Mouse (Mus musculus) thymus, adult 2 months (tissue): ENCODE results near the gene Fgfr2. TPM values are rescaled to one million over a fixed set of nuclear protein-coding genes. Genes with fewer than 3 reads are reported as not detected.

Experiments used
- DNase-seq: peaks from one replicate; pipeline ENCODE4 v3.0.0; 2021
- H3K27ac ChIP-seq: fragments of 200-500 bp; 2 replicates; pipeline ENCODE4 v1.5.1; 2012; ENCODE audit warnings: low read length, control low read depth; ENCODE audit not compliant: control insufficient read depth, insufficient read depth
- H3K27me3 ChIP-seq: fragments of 200-500 bp; 2 replicates; pipeline ENCODE4 v1.6.1; 2012; ENCODE audit warnings: mild to moderate bottlenecking, low read length, moderate library complexity, mixed read lengths; ENCODE audit not compliant: control insufficient read depth, insufficient read depth
- H3K36me3 ChIP-seq: fragments of 200-500 bp; 2 replicates; pipeline ENCODE4 v1.6.1; 2012; ENCODE audit warnings: mild to moderate bottlenecking, low read length, moderate library complexity; ENCODE audit not compliant: control insufficient read depth, insufficient read depth
- H3K4me1 ChIP-seq: fragments of 200-500 bp; replicated peaks from 2 replicates; pipeline ENCODE4 v1.6.1; 2012; ENCODE audit warnings: low read length; ENCODE audit not compliant: control insufficient read depth, insufficient read depth
- H3K4me3 ChIP-seq: fragments of 200-500 bp; 2 replicates; pipeline ENCODE4 v1.5.1; 2012; ENCODE audit warnings: mild to moderate bottlenecking, low read length, control low read depth, moderate library complexity; ENCODE audit not compliant: control insufficient read depth, insufficient read depth
- CTCF ChIP-seq: fragments of 200-500 bp; IDR thresholded peaks from 2 replicates; pipeline ENCODE4 v1.5.1; 2012; ENCODE audit warnings: mild to moderate bottlenecking, control low read depth, low read length, moderate library complexity, borderline replicate concordance; ENCODE audit not compliant: control insufficient read depth, poor library complexity, insufficient read depth; ENCODE audit errors: extremely low read depth
- POLR2A ChIP-seq: fragments of 200-500 bp; IDR thresholded peaks from 2 replicates; pipeline ENCODE4 v1.6.1; 2012; ENCODE audit warnings: mild to moderate bottlenecking, low read length, control low read depth, moderate library complexity; ENCODE audit not compliant: control insufficient read depth, poor library complexity, insufficient read depth; ENCODE audit errors: extremely low read depth
- WGBS: fragments of 180-500 bp; shearing (Covaris S2); methylation state at CpG from one replicate; pipeline ENCODE4 v1.1.7; 2018; 5-methylcytosine and 5-hydroxymethylcytosine counted together
- polyA plus RNA-seq: library from polyadenylated mRNA; depleted of rRNA; stranded (reverse); fragments of >200 nt; gene quantifications from 2 replicates; pipeline ENCODE4 v1.2.3, GENCODE M21; 2012

The Fgfr2 gene
- polyA plus RNA-seq, 1 experiment = 12.1 TPM

- Histone ChIP-seq H3K36me3 (no peaks in the 10 kb centered on the region), H3K4me1 (no peaks in the 10 kb centered on the region), H3K4me3 (no peak overlapping the region), H3K27ac (no peak overlapping the region), H3K27me3 (no peaks in the 10 kb centered on the region)
- TF ChIP-seq CTCF = no peak
- no peak for TF ChIP-seq POLR2A
- DNase-seq = no peak
- WGBS = 91% methylated on average over 4 of the region's 4 CpGs
Observed at GRCm38 (mm10) chr7:133090641-133091040, 32.5 kb downstream of the Fgfr2 start.

- no peaks in the 10 kb centered on the region for H3K36me3 ChIP-seq
- H3K27ac ChIP-seq = no peak overlapping the region
- 97% methylated on average over 11 of the region's 11 CpGs for WGBS
- TF ChIP-seq CTCF (no peak), POLR2A (no peak)
- no peaks in the 10 kb centered on the region for H3K27me3 ChIP-seq
- no peak overlapping the region for H3K4me3 ChIP-seq
- no peak for DNase-seq
- H3K4me1 ChIP-seq = no peaks in the 10 kb centered on the region
Observed at GRCm38 (mm10) chr7:133089621-133090260, 33.4 kb downstream of the Fgfr2 start.

GRCm38 (mm10) chr7:133088830-133089261 is 34.3 kb downstream of the Fgfr2 start:
- no peak for DNase-seq
- no peaks in the 10 kb centered on the region for H3K36me3 ChIP-seq
- WGBS = 86% methylated on average over 11 of the region's 11 CpGs
- H3K4me1 ChIP-seq = no peaks in the 10 kb centered on the region
- no peaks in the 10 kb centered on the region for H3K27me3 ChIP-seq
- H3K27ac ChIP-seq = no peak overlapping the region
- no peak overlapping the region for H3K4me3 ChIP-seq
- TF ChIP-seq CTCF (no peak), POLR2A (no peak)

- H3K4me1 ChIP-seq = no peaks in the 10 kb centered on the region
- H3K27me3 ChIP-seq = no peaks in the 10 kb centered on the region
- no peak overlapping the region for H3K27ac ChIP-seq
- no peak for TF ChIP-seq CTCF
- no peak for TF ChIP-seq POLR2A
- no peaks in the 10 kb centered on the region for H3K36me3 ChIP-seq
- WGBS = 87% methylated on average over 4 of the region's 4 CpGs
- no peak for DNase-seq
- H3K4me3 ChIP-seq = no peak overlapping the region
Observed at GRCm38 (mm10) chr7:133088411-133088810, 34.7 kb downstream of the Fgfr2 start.

- TF ChIP-seq CTCF (no peak), POLR2A (no peak)
- no peaks in the 10 kb centered on the region for H3K36me3 ChIP-seq
- no peaks in the 10 kb centered on the region for H3K27me3 ChIP-seq
- no peak overlapping the region for H3K4me3 ChIP-seq
- DNase-seq = no peak
- no peaks in the 10 kb centered on the region for H3K4me1 ChIP-seq
- 68% methylated on average over 3 of the region's 3 CpGs for WGBS
- H3K27ac ChIP-seq = no peak overlapping the region
Observed at GRCm38 (mm10) chr7:133085408-133085807, 37.7 kb downstream of the Fgfr2 start.

GRCm38 (mm10) chr7:133083936-133084614 is 39.1 kb downstream of the Fgfr2 start:
- Histone ChIP-seq H3K27ac (no peak overlapping the region), H3K4me3 (no peak overlapping the region), H3K36me3 (no peaks in the 10 kb centered on the region), H3K27me3 (no peaks in the 10 kb centered on the region), H3K4me1 (no peaks in the 10 kb centered on the region)
- TF ChIP-seq POLR2A (no peak), CTCF (no peak)
- 91% methylated on average over 13 of the region's 13 CpGs for WGBS
- no peak for DNase-seq
